Mouse (Mus musculus) megakaryocyte, embryonic 14.5 days (primary cell): ENCODE measurements around the gene Tcirg1. TPM values are rescaled to one million over a fixed set of nuclear protein-coding genes. Genes with fewer than 3 reads are reported as not detected.

Source experiments
- H3K27me3 ChIP-seq: replicated peaks from 2 replicates; pipeline ENCODE3; 2012; ENCODE audit warnings: inconsistent platforms
- H3K36me3 ChIP-seq: replicated peaks from 2 replicates; pipeline ENCODE3; 2012; ENCODE audit warnings: low read length, inconsistent platforms, mixed read lengths
- H3K4me1 ChIP-seq: 2 replicates; pipeline ENCODE4 v1.6.1; 2012; ENCODE audit warnings: inconsistent platforms
- H3K4me3 ChIP-seq: replicated peaks from 2 replicates; pipeline ENCODE3; 2012; ENCODE audit warnings: moderate library complexity, mild to moderate bottlenecking, inconsistent platforms
- H3K9me3 ChIP-seq: 2 replicates; pipeline ENCODE4 v1.6.1; 2012; ENCODE audit warnings: inconsistent platforms
- FLI1 ChIP-seq: IDR thresholded peaks from 2 replicates; pipeline ENCODE4 v1.6.1; 2012; ENCODE audit warnings: low read length, inconsistent platforms, mixed read lengths
- GATA1 ChIP-seq: IDR thresholded peaks from 3 replicates; pipeline ENCODE4 v1.6.1; 2012; ENCODE audit warnings: mixed read lengths, low read length, inconsistent platforms, borderline replicate concordance
- polyA plus RNA-seq: library from polyadenylated mRNA; stranded (reverse); fragments of >175 nt; gene quantifications from 2 replicates; pipeline ENCODE4 v1.2.3, GENCODE M21; 2012; ENCODE audit warnings: low replicate concordance; ENCODE audit not compliant: insufficient read depth

Tcirg1 gene
- polyA plus RNA-seq, 1 experiment = 78.0 TPM

DNA sequence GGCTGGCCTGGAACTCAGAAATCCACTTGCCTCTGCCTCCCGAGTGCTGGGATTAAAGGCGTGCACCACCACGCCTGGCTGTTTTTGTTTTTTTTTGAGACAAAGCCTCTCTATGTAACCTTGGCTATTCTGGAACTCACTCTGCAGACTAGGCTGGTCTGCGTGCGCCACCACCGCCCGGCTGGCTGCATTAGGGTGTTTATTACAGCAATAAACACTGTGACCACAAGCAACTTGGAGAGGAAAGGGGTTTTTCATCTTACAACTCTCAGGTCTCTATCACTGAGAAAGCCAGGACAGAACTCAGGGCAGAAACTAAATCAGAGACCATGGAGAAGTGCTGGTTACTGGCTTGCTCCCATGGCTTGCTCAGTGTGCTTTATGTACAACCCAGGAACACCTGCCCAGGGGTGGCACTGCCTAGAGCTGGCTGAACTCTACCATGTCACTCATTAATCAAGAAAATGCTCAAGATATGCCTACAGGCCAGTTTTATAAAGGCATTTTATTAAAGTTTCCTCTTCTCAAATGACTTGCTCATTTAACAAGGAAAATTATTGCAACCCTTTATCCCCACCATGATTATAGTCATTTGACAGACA, 58.6 kb downstream of the Tcirg1 start:
- no peaks in the 10 kb centered on the region for H3K36me3 ChIP-seq
- no peak for TF ChIP-seq GATA1
- no peak for TF ChIP-seq FLI1
- H3K4me3 ChIP-seq = no peak overlapping the region

DNA sequence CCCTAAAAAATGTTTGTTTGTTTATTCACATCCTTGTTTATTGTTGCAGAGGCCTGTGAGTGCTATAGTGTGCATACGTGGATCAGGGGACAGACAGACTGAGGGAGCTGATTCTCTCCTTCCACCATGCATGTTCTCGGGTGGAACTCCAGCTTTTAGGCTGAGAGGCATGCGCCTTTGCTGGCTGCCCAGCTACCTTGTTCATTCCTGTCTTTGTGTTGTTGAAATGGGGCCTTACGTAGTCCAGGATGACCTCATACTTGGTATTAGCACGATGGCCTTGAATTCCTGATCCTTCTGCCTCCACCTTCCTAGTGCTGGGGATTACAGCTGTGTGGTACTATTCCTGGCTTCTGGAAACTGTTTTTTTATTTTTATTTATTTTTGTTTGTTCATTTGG, 59.2 kb downstream of the Tcirg1 start:
- no peaks in the 10 kb centered on the region for H3K9me3 ChIP-seq
- TF ChIP-seq GATA1 (no peak), FLI1 (no peak)
- peaks cover 12% of the 10 kb centered on the region for H3K27me3 ChIP-seq
- peaks cover 34% of the 10 kb centered on the region for H3K4me1 ChIP-seq
- no peak overlapping the region for H3K4me3 ChIP-seq
- no peaks in the 10 kb centered on the region for H3K36me3 ChIP-seq

More for the DNA sequence above, 58.6 kb downstream of the Tcirg1 start:
- peaks cover 35% of the 10 kb centered on the region for H3K4me1 ChIP-seq
- H3K27me3 ChIP-seq = peaks cover 8% of the 10 kb centered on the region
- no peaks in the 10 kb centered on the region for H3K9me3 ChIP-seq

DNA sequence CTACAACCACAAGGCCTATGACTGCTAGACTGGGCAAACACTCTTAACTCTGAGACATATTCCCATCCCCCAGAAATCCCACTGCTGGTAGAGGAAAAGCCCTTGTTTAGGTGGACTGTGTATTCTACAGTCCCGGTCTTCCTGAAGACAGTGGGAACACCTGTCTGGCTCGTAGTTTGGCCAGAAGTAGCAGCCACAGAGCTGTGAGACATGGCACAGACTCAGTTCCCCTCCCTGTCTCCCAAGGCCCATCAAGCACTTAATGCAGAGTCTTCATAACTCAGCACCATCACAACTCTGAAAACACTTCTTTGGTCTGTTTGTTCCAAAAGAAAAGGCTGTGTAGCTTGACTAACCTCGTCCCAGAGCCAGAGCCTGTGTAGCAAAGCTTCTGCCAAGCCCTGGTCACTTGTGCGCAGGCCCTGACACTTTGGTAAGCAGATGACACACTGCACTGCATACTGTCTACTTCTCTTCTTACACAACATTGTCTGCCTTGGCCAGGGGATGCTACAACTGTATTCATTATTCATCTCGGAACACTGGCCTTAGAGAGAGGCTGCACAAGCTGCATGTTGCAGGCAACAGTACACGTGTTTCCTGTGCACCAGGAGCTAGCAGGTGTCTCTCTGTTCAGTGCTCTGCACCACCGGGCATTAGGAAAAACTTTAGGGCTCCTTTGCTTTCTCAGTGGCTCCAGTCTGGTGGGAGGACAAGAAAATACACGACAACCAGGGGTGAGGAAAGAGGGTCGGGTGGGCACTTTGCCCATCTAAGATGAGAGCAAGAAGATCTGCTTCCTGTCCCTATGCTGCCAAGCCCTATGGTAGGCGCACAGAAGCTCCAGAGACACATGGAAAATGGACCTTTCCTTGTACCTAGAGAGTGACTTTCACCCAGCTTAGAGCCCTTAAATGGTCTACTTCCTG, 60.0 kb downstream of the Tcirg1 start:
- TF ChIP-seq GATA1 = no peak
- no peak for TF ChIP-seq FLI1
- peaks cover 16% of the 10 kb centered on the region for H3K27me3 ChIP-seq
- H3K4me3 ChIP-seq = no peak overlapping the region
- H3K36me3 ChIP-seq = no peaks in the 10 kb centered on the region
- peaks cover 34% of the 10 kb centered on the region for H3K4me1 ChIP-seq
- H3K9me3 ChIP-seq = no peaks in the 10 kb centered on the region

Other genes starting within 250 kb of the Tcirg1 start
- gene Lrp5, start 220.6 kb downstream of the Tcirg1 start, polyA plus RNA-seq = 11.6 and 18.0 TPM in 2 replicates
- 11.1 and 12.3 TPM in 2 replicates for gene 1810055G02Rik, start 198.8 kb downstream of the Tcirg1 start, polyA plus RNA-seq
- 2.1 and 3.5 TPM in 2 replicates for gene Kmt5b, start 139.7 kb downstream of the Tcirg1 start, polyA plus RNA-seq
- gene Chka, start 55.4 kb downstream of the Tcirg1 start, polyA plus RNA-seq = 6.8 and 18.7 TPM in 2 replicates
- 38.8 and 142 TPM in 2 replicates for gene Ndufs8, start 5.6 kb upstream of the Tcirg1 start, polyA plus RNA-seq
- gene Aldh3b1, start 22.7 kb upstream of the Tcirg1 start, polyA plus RNA-seq = 2.8 TPM in 1 of 2 replicates, not detected in the other
- 30.5 and 188 TPM in 2 replicates for gene Unc93b1, start 28.1 kb upstream of the Tcirg1 start, polyA plus RNA-seq
- gene Aldh3b3, start 51.5 kb upstream of the Tcirg1 start, polyA plus RNA-seq = 0.04 TPM in 1 of 2 replicates, not detected in the other
- not detected in 2 replicates for gene Aldh3b2, start 65.2 kb upstream of the Tcirg1 start, polyA plus RNA-seq
- 6.4 TPM in 1 of 2 replicates, not detected in the other for gene Acy3, start 79.4 kb upstream of the Tcirg1 start, polyA plus RNA-seq
- not detected in 2 replicates for gene Tbx10, start 85.6 kb upstream of the Tcirg1 start, polyA plus RNA-seq
- 11.7 and 19.3 TPM in 2 replicates for gene Nudt8, start 93.4 kb upstream of the Tcirg1 start, polyA plus RNA-seq
- 0.74 and 0.93 TPM in 2 replicates for gene Gm49405, start 93.5 kb upstream of the Tcirg1 start, polyA plus RNA-seq
- gene Doc2g, start 96.2 kb upstream of the Tcirg1 start, polyA plus RNA-seq = 2.7 and 7.3 TPM in 2 replicates
- 111 and 122 TPM in 2 replicates for gene Ndufv1, start 105.7 kb upstream of the Tcirg1 start, polyA plus RNA-seq
- 128 and 173 TPM in 2 replicates for gene Gstp1, start 130.9 kb upstream of the Tcirg1 start, polyA plus RNA-seq
- not detected in 2 replicates for gene Gstp2, start 138.9 kb upstream of the Tcirg1 start, polyA plus RNA-seq
- not detected in 2 replicates for gene Gstp3, start 152.4 kb upstream of the Tcirg1 start, polyA plus RNA-seq
- gene Cabp2, start 174.4 kb upstream of the Tcirg1 start, polyA plus RNA-seq = not detected in 2 replicates
- gene Cdk2ap2, start 190.0 kb upstream of the Tcirg1 start, polyA plus RNA-seq = 140 and 181 TPM in 2 replicates
- 122 and 153 TPM in 2 replicates for gene Pitpnm1, start 192.9 kb upstream of the Tcirg1 start, polyA plus RNA-seq
- 293 and 434 TPM in 2 replicates for gene Aip, start 218.7 kb upstream of the Tcirg1 start, polyA plus RNA-seq
- gene Gpr152, start 232.7 kb upstream of the Tcirg1 start, polyA plus RNA-seq = not detected in 2 replicates
- 0.51 and 1.2 TPM in 2 replicates for gene Cabp4, start 236.9 kb upstream of the Tcirg1 start, polyA plus RNA-seq
- gene Coro1b, start 241.5 kb upstream of the Tcirg1 start, polyA plus RNA-seq = 110 and 364 TPM in 2 replicates
- 777 and 793 TPM in 2 replicates for gene Ptprcap, start 246.5 kb upstream of the Tcirg1 start, polyA plus RNA-seq